Mouse (Mus musculus) testis, adult 2 months (tissue): Measurements from ENCODE around the gene Pgf.

Experiments
- CTCF ChIP-seq: fragments of 200-500 bp; IDR thresholded peaks from 2 replicates; pipeline ENCODE4 v1.5.1; 2012; ENCODE audit warnings: low read depth, mild to moderate bottlenecking, inconsistent platforms, low read length, moderate library complexity; ENCODE audit not compliant: control insufficient read depth, insufficient read depth, insufficient replicate concordance
- POLR2A ChIP-seq: fragments of 200-500 bp; IDR thresholded peaks from 2 replicates; pipeline ENCODE4 v1.6.1; 2012; ENCODE audit warnings: low read depth, mild to moderate bottlenecking, inconsistent platforms, low read length, moderate library complexity; ENCODE audit not compliant: control insufficient read depth

DNA sequence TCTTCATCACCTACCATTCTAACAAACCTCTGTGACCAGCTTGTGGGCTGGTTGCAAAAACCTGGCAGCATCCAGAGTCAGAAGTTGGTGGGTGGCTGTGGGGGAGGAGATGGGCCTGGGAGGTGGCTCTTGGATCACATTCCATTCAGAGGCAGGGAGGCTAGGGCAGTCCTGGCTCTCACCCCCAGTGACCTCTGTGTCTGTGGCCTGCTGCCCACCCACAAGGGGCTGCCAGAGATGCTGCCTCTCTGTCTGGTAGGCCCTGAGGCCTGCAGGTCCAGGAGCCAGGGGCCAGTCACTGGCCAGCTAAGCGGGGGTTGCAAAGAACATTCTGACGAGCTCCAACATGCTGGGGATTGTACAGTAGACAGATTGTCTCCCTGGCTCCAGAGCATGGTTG is 704 bp upstream of the Pgf start:
- TF ChIP-seq CTCF (no peak), POLR2A (no peak)
